Mouse (Mus musculus) lung, embryonic 16.5 days (tissue): ENCODE results near the gene Itgam. TPM values are rescaled to one million over a fixed set of nuclear protein-coding genes. Genes with fewer than 3 reads are reported as not detected.

ENCODE experiments used
- ATAC-seq: fragments of 200-750 bp; cut with Nextera tagmentation; 2 replicates; pipeline ENCODE4 v1.8.0; 2017; ENCODE audit warnings: low read depth, mild to moderate bottlenecking, moderate library complexity
- H3K27ac ChIP-seq: fragments of 300-500 bp; sonication (generic); 2 replicates; pipeline ENCODE4 v1.5.1; 2014; ENCODE audit warnings: mild to moderate bottlenecking, control low read depth, low read length
- H3K27me3 ChIP-seq: fragments of 300-500 bp; sonication (generic); 2 replicates; pipeline ENCODE4 v1.6.1; 2014; ENCODE audit warnings: low read depth, low read length, mixed read lengths; ENCODE audit not compliant: control insufficient read depth, insufficient read depth
- H3K36me3 ChIP-seq: fragments of 300-500 bp; sonication (generic); 2 replicates; pipeline ENCODE4 v1.6.1; 2014; ENCODE audit warnings: low read length; ENCODE audit not compliant: control insufficient read depth, insufficient read depth
- H3K4me1 ChIP-seq: fragments of 300-500 bp; sonication (generic); replicated peaks from 2 replicates; pipeline ENCODE4 v1.6.1; 2014; ENCODE audit warnings: low read length, mixed read lengths; ENCODE audit not compliant: control insufficient read depth, insufficient read depth
- H3K4me2 ChIP-seq: fragments of 300-500 bp; sonication (generic); 2 replicates; pipeline ENCODE4 v1.6.1; 2014; ENCODE audit warnings: low read depth, low read length, control low read depth
- H3K4me3 ChIP-seq: fragments of 300-500 bp; sonication (generic); 2 replicates; pipeline ENCODE4 v1.5.1; 2014; ENCODE audit warnings: mild to moderate bottlenecking, low read length, control low read depth
- H3K9ac ChIP-seq: fragments of 300-500 bp; sonication (generic); 2 replicates; pipeline ENCODE4 v1.6.1; 2014; ENCODE audit warnings: low read length, control low read depth
- H3K9me3 ChIP-seq: fragments of 300-500 bp; sonication (generic); 2 replicates; pipeline ENCODE4 v1.6.1; 2016; ENCODE audit warnings: low read length; ENCODE audit not compliant: control insufficient read depth
- WGBS: fragments of 180-500 bp; shearing (Covaris S2); extraction: QIAGEN DNeasy Blood & Tissue Kit; methylation state at CpG from one replicate; pipeline ENCODE4 v1.1.7; 2014; 5-methylcytosine and 5-hydroxymethylcytosine counted together
- polyA plus RNA-seq: library from polyadenylated mRNA; unstranded; fragments of >200 nt; fragmentation: Nextera tagmentation; extraction: Ambion mirVana; gene quantifications from 2 replicates; pipeline ENCODE4 v1.2.1, GENCODE M21; 2015

Gene Itgam
- polyA plus RNA-seq, 1 experiment from 2014 or later: 1.3 TPM

DNA sequence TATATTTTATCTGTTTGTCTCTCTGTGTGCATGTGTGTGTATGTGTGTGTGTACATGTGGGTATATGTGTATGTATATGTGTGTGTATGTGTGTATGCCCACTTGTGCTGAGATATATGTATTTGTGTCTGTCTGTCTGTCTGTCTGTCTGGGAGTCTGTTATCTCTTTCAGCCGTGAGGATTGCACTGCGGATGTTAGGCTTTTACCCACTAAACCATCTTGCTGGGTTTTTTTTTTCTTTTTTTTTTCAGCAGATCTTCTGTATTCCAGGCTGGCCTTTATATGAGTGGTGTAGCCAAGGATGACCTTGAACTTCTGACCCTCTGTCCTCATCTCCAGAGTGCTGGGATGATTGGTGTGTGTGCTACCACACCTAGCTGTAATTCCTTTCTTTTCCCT, 13.2 kb upstream of the Itgam start:
- ATAC-seq: no peak
- H3K4me3 ChIP-seq: no peak overlapping the region
- no peaks in the 10 kb centered on the region for H3K36me3 ChIP-seq
- no peak overlapping the region for H3K27ac ChIP-seq
- 74% methylated on average over 2 of the region's 2 CpGs for WGBS
- no peaks in the 10 kb centered on the region for H3K4me1 ChIP-seq
- no peak overlapping the region for H3K9ac ChIP-seq
- no peaks in the 10 kb centered on the region for H3K27me3 ChIP-seq
- H3K4me2 ChIP-seq: no peak overlapping the region
- H3K9me3 ChIP-seq: no peaks in the 10 kb centered on the region

DNA sequence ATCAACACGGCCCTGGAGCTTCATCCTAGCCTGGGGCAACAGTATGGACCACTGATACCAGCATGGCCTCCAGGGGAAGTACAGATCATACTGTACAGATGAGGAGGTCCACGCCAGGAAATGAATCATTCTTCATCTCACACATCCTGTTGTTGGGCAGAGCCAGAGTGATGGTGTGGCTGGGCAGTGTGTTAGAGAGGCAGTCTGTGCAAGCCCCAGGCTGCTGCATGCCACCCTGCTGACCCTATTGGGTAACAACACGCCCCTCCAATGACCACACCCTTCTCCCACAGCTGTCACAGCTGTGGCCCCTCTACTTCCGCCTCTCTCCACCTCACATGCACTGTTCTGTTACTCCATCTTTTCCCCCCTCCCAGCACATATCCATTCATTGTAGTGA, 11.7 kb upstream of the Itgam start:
- Histone ChIP-seq H3K27me3 (no peaks in the 10 kb centered on the region), H3K36me3 (no peaks in the 10 kb centered on the region), H3K9me3 (no peaks in the 10 kb centered on the region), H3K9ac (no peak overlapping the region), H3K4me3 (no peak overlapping the region), H3K4me1 (no peaks in the 10 kb centered on the region), H3K4me2 (no peak overlapping the region), H3K27ac (no peak overlapping the region)
- no peak for ATAC-seq
- 52% methylated on average over 4 of the region's 4 CpGs for WGBS

- Histone ChIP-seq H3K27me3 (no peaks in the 10 kb centered on the region), H3K9me3 (no peaks in the 10 kb centered on the region), H3K4me2 (no peak overlapping the region), H3K4me3 (no peak overlapping the region), H3K4me1 (no peaks in the 10 kb centered on the region), H3K36me3 (no peaks in the 10 kb centered on the region), H3K9ac (no peak overlapping the region), H3K27ac (no peak overlapping the region)
- ATAC-seq: no peak
- 64% methylated on average over 5 of the region's 5 CpGs for WGBS
Measured at GRCm38 (mm10) chr7:128053061-128053460, 9.4 kb upstream of the Itgam start.

GRCm38 (mm10) chr7:128056917-128057444, 5.5 kb upstream of the Itgam start:
- no peak overlapping the region for H3K27ac ChIP-seq
- ATAC-seq: no peak
- no peaks in the 10 kb centered on the region for H3K4me1 ChIP-seq
- WGBS: 29% methylated on average over 3 of the region's 3 CpGs
- H3K27me3 ChIP-seq: no peaks in the 10 kb centered on the region
- H3K4me2 ChIP-seq: no peak overlapping the region
- H3K9me3 ChIP-seq: no peaks in the 10 kb centered on the region
- no peak overlapping the region for H3K4me3 ChIP-seq
- H3K9ac ChIP-seq: no peak overlapping the region
- no peaks in the 10 kb centered on the region for H3K36me3 ChIP-seq

- no peaks in the 10 kb centered on the region for H3K36me3 ChIP-seq
- H3K4me1 ChIP-seq: no peaks in the 10 kb centered on the region
- WGBS: 62% methylated on average over 8 of the region's 8 CpGs
- H3K4me3 ChIP-seq: no peak overlapping the region
- no peak overlapping the region for H3K4me2 ChIP-seq
- H3K9ac ChIP-seq: no peak overlapping the region
- no peak for ATAC-seq
- H3K27ac ChIP-seq: no peak overlapping the region
- H3K27me3 ChIP-seq: no peaks in the 10 kb centered on the region
- H3K9me3 ChIP-seq: no peaks in the 10 kb centered on the region
Measured at GRCm38 (mm10) chr7:128057860-128058259, 4.6 kb upstream of the Itgam start.

- Histone ChIP-seq H3K9ac (no peak overlapping the region), H3K36me3 (no peaks in the 10 kb centered on the region), H3K27me3 (no peaks in the 10 kb centered on the region), H3K4me3 (no peak overlapping the region), H3K4me1 (no peaks in the 10 kb centered on the region), H3K9me3 (no peaks in the 10 kb centered on the region), H3K4me2 (no peak overlapping the region), H3K27ac (no peak overlapping the region)
- no peak for ATAC-seq
- WGBS: 71% methylated on average over 7 of the region's 7 CpGs
Measured at GRCm38 (mm10) chr7:128058576-128058975, 3.9 kb upstream of the Itgam start.

DNA sequence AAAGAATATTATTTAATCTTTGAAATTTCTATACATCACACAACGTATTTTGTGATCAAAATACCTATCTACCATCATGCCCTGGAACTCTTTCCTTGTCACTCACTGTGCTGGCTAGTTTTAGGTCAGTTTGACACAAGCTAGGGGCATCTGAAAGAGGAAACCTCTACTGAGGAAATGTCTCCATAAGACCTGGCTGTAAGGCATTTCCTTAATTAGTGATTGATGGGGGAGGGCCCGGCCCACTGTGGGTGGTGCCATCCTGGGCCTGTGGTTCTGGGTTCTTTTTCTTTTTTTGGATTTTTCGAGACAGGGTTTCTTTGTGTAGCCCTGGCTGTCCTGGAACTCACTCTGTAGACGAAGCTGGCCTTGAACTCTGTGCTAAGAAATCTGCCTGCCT, 3.3 kb upstream of the Itgam start:
- ATAC-seq: no peak
- no peaks in the 10 kb centered on the region for H3K4me1 ChIP-seq

DNA sequence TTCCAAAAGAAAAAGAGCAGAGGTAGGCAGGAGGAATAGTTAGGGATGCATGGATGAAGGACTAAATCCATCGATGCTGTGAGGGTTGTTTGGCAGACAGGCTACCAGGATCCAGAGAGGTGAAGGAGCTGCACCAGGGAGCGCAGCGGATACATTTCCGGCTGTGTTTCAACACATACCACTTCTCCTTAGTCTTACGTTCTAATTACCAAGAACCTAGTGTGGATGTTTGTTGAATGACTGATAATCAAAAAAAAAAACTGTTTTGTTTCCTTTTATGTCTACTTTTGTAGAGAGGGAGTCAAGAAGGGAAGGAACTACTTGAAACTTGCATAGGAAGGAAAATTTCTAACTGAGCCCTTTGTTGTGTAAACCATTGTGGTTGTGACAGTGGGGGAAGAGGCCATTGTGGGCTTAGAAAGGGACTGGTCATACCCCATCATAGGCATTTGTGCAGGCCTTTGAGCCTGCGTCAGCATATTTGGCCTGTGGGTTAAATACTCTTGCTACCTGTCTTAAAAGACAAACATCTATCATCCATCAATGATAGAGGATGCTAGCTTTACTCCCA, 856 bp downstream of the Itgam start:
- H3K9me3 ChIP-seq: no peaks in the 10 kb centered on the region
- no peak overlapping the region for H3K4me2 ChIP-seq
- WGBS: 75% methylated on average over 6 of the region's 6 CpGs
- H3K27ac ChIP-seq: no peak overlapping the region
- H3K4me1 ChIP-seq: no peaks in the 10 kb centered on the region
- no peak overlapping the region for H3K4me3 ChIP-seq
- no peak overlapping the region for H3K9ac ChIP-seq
- no peaks in the 10 kb centered on the region for H3K27me3 ChIP-seq
- no peaks in the 10 kb centered on the region for H3K36me3 ChIP-seq
- no peak for ATAC-seq

More for the DNA sequence above, 3.3 kb upstream of the Itgam start:
- H3K9ac ChIP-seq: no peak overlapping the region
- H3K27me3 ChIP-seq: no peaks in the 10 kb centered on the region
- WGBS: 70% methylated on average over 4 of the region's 4 CpGs
- no peaks in the 10 kb centered on the region for H3K36me3 ChIP-seq
- no peaks in the 10 kb centered on the region for H3K9me3 ChIP-seq
- no peak overlapping the region for H3K4me2 ChIP-seq
- no peak overlapping the region for H3K27ac ChIP-seq
- no peak overlapping the region for H3K4me3 ChIP-seq

- Histone ChIP-seq H3K4me2 (no peak overlapping the region), H3K9ac (no peak overlapping the region), H3K36me3 (no peaks in the 10 kb centered on the region), H3K27me3 (no peaks in the 10 kb centered on the region), H3K27ac (no peak overlapping the region), H3K9me3 (no peaks in the 10 kb centered on the region), H3K4me1 (no peaks in the 10 kb centered on the region), H3K4me3 (no peak overlapping the region)
- WGBS: 63% methylated on average over 5 of the region's 5 CpGs
- ATAC-seq: no peak
Measured at GRCm38 (mm10) chr7:128065547-128065946, 3.1 kb downstream of the Itgam start.

GRCm38 (mm10) chr7:128067847-128068246, 5.4 kb downstream of the Itgam start:
- H3K27ac ChIP-seq: no peak overlapping the region
- H3K27me3 ChIP-seq: no peaks in the 10 kb centered on the region
- H3K4me2 ChIP-seq: no peak overlapping the region
- 46% methylated on average over 3 of the region's 3 CpGs for WGBS
- H3K36me3 ChIP-seq: no peaks in the 10 kb centered on the region
- no peaks in the 10 kb centered on the region for H3K4me1 ChIP-seq
- no peak overlapping the region for H3K4me3 ChIP-seq
- H3K9ac ChIP-seq: no peak overlapping the region
- H3K9me3 ChIP-seq: no peaks in the 10 kb centered on the region
- ATAC-seq: no peak
